Mouse (Mus musculus): ENCODE results near the gene Gspt2.
"Not testable (repeated sequence)": the region's sequence is repeated elsewhere in the genome, so short reads cannot be mapped to it uniquely, and the experiment has no call there.

Gspt2 gene

GRCm38 (mm10) chrX:94635961-94636563 is at the start of gene Gspt2:
Gspt2 (plus strand) TSS chrX:94636069.
- peak; percentile 29 for DNase-seq (ENCODE audit: low spot score)

DNA sequence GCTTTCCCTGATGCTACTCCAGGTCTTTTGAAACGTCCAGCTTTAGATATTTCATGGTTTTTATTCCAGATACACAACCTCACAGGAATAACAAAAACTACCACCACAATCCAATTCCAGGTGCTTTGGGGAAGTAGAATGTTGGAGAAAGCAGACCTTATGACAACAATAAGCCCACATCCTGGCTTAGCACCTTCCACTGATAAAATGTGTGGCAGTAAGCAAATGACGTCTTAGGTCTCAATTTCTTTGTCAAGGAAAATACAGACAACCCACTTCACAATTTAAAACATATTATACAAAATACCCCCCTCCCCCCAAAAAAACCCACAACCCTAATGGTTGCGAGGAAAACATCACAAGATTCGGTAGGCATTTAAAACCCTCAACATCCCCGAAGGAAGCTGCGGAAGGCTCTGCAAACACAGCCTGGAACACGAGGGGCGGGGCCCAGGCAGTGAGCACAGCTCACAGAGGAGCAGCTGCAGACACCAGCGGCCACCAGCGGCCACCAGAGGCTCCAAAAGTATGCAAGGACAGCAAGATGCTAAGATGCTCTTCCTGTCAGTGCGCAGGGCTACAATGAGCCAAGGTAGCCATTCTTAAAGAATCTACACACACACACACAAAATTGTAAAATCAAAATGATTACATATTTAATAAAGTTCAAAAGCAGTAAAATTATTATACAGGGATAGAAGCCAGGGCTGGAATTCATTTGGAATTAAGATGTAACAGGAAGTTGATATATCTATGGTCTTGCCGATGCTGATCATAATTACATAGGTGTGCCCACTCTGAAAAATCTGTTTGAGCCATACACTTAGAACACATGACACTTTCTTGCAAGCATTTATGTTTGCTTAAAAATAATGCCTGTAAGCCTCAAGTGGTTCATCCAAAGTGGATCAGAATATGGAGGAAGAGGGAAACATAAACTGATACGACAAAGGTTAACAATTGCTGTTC is 10.8 kb upstream of the Gspt2 start:
- DNase-seq (ENCODE audit: low spot score), result peak; percentile 16

DNA sequence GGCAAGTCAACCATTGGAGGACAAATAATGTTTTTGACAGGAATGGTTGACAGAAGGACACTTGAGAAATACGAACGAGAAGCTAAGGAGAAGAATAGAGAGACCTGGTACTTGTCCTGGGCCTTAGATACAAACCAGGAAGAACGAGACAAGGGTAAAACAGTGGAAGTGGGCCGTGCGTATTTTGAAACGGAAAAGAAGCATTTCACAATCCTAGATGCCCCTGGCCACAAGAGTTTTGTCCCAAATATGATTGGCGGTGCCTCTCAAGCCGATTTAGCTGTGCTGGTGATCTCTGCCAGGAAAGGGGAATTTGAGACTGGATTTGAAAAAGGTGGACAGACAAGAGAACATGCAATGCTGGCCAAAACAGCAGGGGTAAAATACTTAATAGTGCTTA is 1.0 kb downstream of the Gspt2 start:
- DNase-seq (ENCODE audit: low spot score), result no peak

GRCm38 (mm10) chrX:94648541-94648940 is 12.7 kb downstream of the Gspt2 start:
- no peak for DNase-seq (ENCODE audit: low spot score)

DNA sequence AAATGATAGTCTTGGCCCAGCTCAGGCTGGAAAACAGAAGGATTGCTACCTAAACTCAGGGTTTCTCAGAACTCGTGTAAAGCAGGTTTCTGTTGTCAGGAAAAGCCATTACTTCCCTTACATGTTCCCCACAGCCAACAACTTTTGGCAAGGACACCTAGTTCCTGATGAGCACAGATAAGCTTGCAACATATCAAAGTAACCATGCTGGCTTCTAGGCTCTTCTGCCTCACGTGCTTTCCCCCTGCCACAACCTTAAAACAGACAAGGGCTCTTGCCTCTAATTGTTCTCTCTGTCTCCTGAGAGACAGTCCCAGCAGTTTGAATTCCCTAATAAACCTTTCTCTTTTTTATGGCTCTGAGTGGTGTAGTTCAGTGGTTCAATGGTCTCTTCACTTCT is 21.9 kb downstream of the Gspt2 start:
- DNase-seq (ENCODE audit: low spot score), result peak; percentile 2

- DNase-seq (ENCODE audit: low spot score), result no peak
These were observed 34.9 kb downstream of the Gspt2 start for GRCm38 (mm10) chrX:94670814-94671213.

GRCm38 (mm10) chrX:94674977-94675376 is 39.1 kb downstream of the Gspt2 start:
- DNase-seq (ENCODE audit: low spot score), result peak; percentile 37

- DNase-seq (ENCODE audit: low spot score), result not testable (repeated sequence)
These were observed 45.7 kb downstream of the Gspt2 start for GRCm38 (mm10) chrX:94681581-94681980.

DNA sequence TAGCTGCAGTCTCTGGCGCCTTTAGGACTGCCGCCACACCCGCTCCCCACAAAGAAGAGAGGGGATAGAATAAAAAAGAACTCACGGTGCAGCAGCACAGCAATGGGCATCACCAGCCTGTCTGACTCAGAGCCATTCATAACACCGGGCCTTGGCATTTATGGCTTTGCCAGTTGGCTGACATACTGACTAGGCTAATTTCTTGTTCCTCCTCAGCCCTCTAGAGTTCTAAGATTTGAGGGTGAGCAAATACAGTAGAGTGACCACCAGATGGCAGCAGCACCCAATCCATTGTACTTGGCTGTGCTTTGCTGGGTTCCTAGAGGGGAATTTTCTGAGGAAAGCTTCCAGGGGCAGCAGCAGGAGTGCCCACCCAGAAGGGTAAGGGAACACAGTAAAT is 53.7 kb downstream of the Gspt2 start:
- not testable (repeated sequence) for DNase-seq (ENCODE audit: low spot score)
